Mouse (Mus musculus) heart, embryonic 16.5 days (tissue): ENCODE measurements around the gene Clip4. TPM values are rescaled to one million over a fixed set of nuclear protein-coding genes. Genes with fewer than 3 reads are reported as not detected.

Source experiments
- ATAC-seq: fragments of 200-750 bp; cut with Nextera tagmentation; replicated peaks from 2 replicates; pipeline ENCODE4 v1.8.0; 2017; ENCODE audit warnings: moderate number of reproducible peaks; ENCODE audit not compliant: insufficient read depth, low FRiP score; ENCODE audit errors: extremely low read depth
- H3K27ac ChIP-seq: fragments of 300-500 bp; sonication (generic); 2 replicates; pipeline ENCODE4 v1.5.1; 2014; ENCODE audit warnings: mild to moderate bottlenecking, low read length, control low read depth, moderate library complexity
- H3K27me3 ChIP-seq: fragments of 300-500 bp; sonication (generic); 2 replicates; pipeline ENCODE4 v1.6.1; 2014; ENCODE audit warnings: low read length, mixed read lengths; ENCODE audit not compliant: control insufficient read depth, insufficient read depth
- H3K36me3 ChIP-seq: fragments of 300-500 bp; sonication (generic); 2 replicates; pipeline ENCODE4 v1.6.1; 2014; ENCODE audit not compliant: control insufficient read depth, insufficient read depth
- H3K4me1 ChIP-seq: fragments of 300-500 bp; sonication (generic); 2 replicates; pipeline ENCODE4 v1.6.1; 2014; ENCODE audit warnings: low read length, mixed read lengths; ENCODE audit not compliant: control insufficient read depth, insufficient read depth
- H3K4me2 ChIP-seq: fragments of 300-500 bp; sonication (generic); 2 replicates; pipeline ENCODE4 v1.6.1; 2014; ENCODE audit warnings: low read depth, mild to moderate bottlenecking, control low read depth, low read length
- H3K4me3 ChIP-seq: fragments of 300-500 bp; sonication (generic); 2 replicates; pipeline ENCODE4 v1.5.1; 2014; ENCODE audit warnings: mild to moderate bottlenecking, control low read depth, low read length
- H3K9ac ChIP-seq: fragments of 300-500 bp; sonication (generic); 2 replicates; pipeline ENCODE4 v1.6.1; 2014; ENCODE audit warnings: low read length, control low read depth
- H3K9me3 ChIP-seq: fragments of 300-500 bp; sonication (generic); replicated peaks from 2 replicates; pipeline ENCODE4 v1.6.1; 2016; ENCODE audit warnings: low read length; ENCODE audit not compliant: control insufficient read depth
- WGBS: fragments of 180-500 bp; shearing (Covaris S2); extraction: QIAGEN DNeasy Blood & Tissue Kit; methylation state at CpG from one replicate; pipeline ENCODE4 v1.1.7; 2014; 5-methylcytosine and 5-hydroxymethylcytosine counted together
- polyA plus RNA-seq: library from polyadenylated mRNA; unstranded; fragments of >200 nt; fragmentation: Nextera tagmentation; extraction: Ambion mirVana; gene quantifications from 2 replicates; pipeline ENCODE4 v1.2.1, GENCODE M21; 2015

Clip4 gene
- polyA plus RNA-seq, 1 experiment from 2014 or later: 35.8 TPM

DNA sequence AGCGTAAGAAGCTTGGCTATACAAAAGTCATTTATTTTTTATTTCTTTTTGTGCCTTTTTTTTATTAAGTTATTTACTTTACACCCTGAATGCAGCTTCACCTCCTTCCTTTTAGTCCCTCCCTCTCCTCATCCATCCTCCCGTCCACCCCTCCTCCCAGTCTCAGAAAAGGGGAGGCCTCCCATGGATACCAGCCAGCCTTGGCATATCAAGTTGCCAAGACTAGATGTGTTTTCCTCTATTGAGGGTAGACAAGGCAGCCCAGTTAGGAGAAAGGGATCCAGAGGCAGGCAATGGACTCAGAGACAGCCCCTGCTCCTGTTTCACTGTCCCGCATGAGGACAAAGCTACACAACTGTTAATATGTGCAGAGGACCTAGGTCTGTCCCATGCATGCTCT is 93.9 kb downstream of the Clip4 start:
- peaks cover 3% of the 10 kb centered on the region; the same call in 1 of the 2 replicates for H3K36me3 ChIP-seq
- H3K4me3 ChIP-seq: no peak overlapping the region
- H3K4me1 ChIP-seq: 0 out of 2 replicates have a peak, but pooled peaks cover 3% of the 10 kb centered on the region
- no peaks in the 10 kb centered on the region for H3K9me3 ChIP-seq
- H3K4me2 ChIP-seq: no peak overlapping the region
- no peak overlapping the region for H3K9ac ChIP-seq
- H3K27me3 ChIP-seq: no peaks in the 10 kb centered on the region
- WGBS: 77% methylated on average over 3 of the region's 3 CpGs
- ATAC-seq: no peak
- no peak overlapping the region for H3K27ac ChIP-seq

DNA sequence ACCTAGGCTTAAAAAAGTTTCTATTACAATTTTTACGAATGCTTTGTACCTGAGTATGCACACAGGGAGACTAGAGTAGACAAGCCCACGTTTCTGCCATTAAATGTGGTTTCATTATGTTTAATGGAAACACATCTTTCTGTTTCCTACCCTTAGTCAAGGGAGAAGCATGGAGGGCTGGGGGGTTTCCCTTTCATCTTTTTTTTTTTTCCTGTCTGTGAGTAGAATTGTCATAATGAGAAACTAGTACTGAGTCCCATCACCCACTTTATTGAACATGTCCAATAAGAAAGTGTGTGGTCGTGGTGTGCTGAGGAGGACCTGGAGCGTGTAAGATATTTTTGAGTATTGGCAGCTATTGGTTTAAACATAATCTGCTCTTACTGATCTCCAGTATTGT is 94.6 kb downstream of the Clip4 start:
- Histone ChIP-seq H3K27ac (no peak overlapping the region), H3K9me3 (no peaks in the 10 kb centered on the region), H3K4me2 (no peak overlapping the region), H3K36me3 (peaks cover 3% of the 10 kb centered on the region; the same call in 1 of the 2 replicates), H3K4me3 (no peak overlapping the region), H3K27me3 (no peaks in the 10 kb centered on the region), H3K9ac (no peak overlapping the region), H3K4me1 (0 out of 2 replicates have a peak, but pooled peaks cover 3% of the 10 kb centered on the region)
- ATAC-seq: no peak
- 86% methylated on average over 4 of the region's 4 CpGs for WGBS

DNA sequence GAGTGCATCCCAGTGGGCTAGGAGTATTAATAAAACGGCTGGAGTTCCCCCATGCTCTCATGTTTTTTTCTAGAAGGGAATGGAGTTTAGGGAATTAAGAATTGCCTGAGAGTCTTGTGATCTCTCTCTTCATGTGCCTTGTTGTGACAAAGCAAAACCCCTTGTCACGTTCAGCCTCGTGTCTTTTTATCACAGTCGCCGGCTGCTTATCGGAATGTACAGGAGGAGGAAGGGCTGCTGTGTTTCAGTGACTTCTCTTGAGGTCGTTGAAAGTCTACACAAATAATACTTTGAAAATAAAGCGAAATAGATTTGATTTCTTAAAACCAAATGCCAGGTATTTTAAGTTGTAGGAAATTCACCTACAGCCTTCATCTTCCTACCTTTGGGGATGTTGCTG is 95.8 kb downstream of the Clip4 start:
- Histone ChIP-seq H3K9ac (no peak overlapping the region), H3K4me1 (0 out of 2 replicates have a peak, but pooled peaks cover 3% of the 10 kb centered on the region), H3K36me3 (peaks cover 3% of the 10 kb centered on the region; the same call in 1 of the 2 replicates), H3K27me3 (no peaks in the 10 kb centered on the region; the same call in 1 of the 2 replicates), H3K4me3 (no peak overlapping the region), H3K9me3 (no peaks in the 10 kb centered on the region), H3K4me2 (no peak overlapping the region), H3K27ac (no peak overlapping the region)
- no peak for ATAC-seq
- 31% methylated on average over 8 of the region's 8 CpGs for WGBS

DNA sequence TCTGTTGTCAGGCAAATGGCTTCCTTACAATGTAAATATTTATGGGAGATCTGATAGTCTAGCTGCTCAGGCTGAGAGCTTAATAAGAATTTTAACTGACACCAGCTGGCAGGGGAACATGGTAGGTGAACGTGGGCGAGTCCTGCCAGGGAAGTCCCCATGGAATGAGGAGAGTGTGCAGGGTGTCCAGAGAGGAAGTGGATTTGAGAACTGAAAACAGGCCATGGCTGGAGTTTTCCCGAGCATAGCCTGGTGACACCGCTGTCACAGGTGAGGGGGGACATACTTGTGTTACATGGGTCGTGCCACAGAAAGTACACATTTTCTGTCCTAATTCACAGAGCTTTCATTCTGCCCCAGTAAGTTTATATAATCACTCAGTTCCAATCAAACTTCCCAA is 97.2 kb downstream of the Clip4 start:
- Histone ChIP-seq H3K4me3 (no peak overlapping the region), H3K36me3 (no peaks in the 10 kb centered on the region), H3K4me2 (no peak overlapping the region), H3K9me3 (no peaks in the 10 kb centered on the region), H3K9ac (no peak overlapping the region), H3K27ac (no peak overlapping the region), H3K4me1 (peaks cover 5% of the 10 kb centered on the region; the same call in 1 of the 2 replicates), H3K27me3 (no peaks in the 10 kb centered on the region; the same call in 1 of the 2 replicates)
- no peak for ATAC-seq
- WGBS: 73% methylated on average over 5 of the region's 5 CpGs

DNA sequence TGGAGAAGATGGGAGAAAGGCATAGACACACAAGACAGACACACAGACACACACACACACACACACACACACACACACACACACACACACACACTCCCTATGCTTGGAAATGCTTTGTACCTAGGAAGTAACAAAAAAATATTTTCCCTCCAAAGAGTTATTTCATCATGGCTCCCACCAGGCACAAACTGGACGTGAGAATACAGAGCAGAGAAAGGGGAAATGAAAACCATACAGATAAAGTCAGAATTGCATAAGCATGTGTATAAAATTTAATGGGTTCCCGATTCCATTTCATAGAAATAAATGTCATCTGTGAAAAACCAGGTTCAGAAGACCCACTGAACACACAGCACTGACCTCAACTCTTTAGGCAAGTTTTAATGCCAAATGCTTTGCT is 99.6 kb downstream of the Clip4 start:
- H3K9me3 ChIP-seq: no peaks in the 10 kb centered on the region
- H3K27ac ChIP-seq: no peak overlapping the region
- no peaks in the 10 kb centered on the region for H3K36me3 ChIP-seq
- peaks cover 5% of the 10 kb centered on the region; the same call in 1 of the 2 replicates for H3K4me1 ChIP-seq
- 84% methylated on average over 2 of the region's 2 CpGs for WGBS
- ATAC-seq: no peak
- H3K9ac ChIP-seq: no peak overlapping the region
- no peaks in the 10 kb centered on the region; the same call in 1 of the 2 replicates for H3K27me3 ChIP-seq
- H3K4me3 ChIP-seq: no peak overlapping the region
- no peak overlapping the region for H3K4me2 ChIP-seq

DNA sequence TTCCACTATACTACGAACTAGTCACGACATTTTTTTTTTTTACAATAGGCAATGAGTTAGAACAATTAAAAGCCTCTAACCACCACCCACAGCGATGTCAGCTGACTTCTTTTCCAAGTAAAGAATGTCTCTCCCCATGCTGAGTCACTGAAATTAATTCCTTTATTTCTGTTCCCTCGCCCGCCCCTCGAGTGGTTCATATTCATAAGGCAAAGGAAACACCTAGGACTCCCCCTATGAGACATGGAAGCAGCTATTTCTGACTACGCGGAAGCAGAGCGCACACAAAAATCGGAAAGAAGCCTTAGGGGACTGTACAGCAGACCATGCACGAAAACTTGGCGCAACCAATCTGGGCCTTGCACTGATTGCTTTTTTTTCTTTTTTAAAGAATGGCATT is 100.6 kb downstream of the Clip4 start:
- H3K4me2 ChIP-seq: peak overlapping the region; percentile 95
- WGBS: 87% methylated on average over 12 of the region's 12 CpGs
- H3K9ac ChIP-seq: no peak overlapping the region
- no peaks in the 10 kb centered on the region for H3K36me3 ChIP-seq
- H3K27ac ChIP-seq: no peak overlapping the region
- no peak overlapping the region for H3K4me3 ChIP-seq
- ATAC-seq: no peak
- H3K27me3 ChIP-seq: no peaks in the 10 kb centered on the region; the same call in 1 of the 2 replicates
- H3K9me3 ChIP-seq: no peaks in the 10 kb centered on the region
- peaks cover 5% of the 10 kb centered on the region; the same call in 1 of the 2 replicates for H3K4me1 ChIP-seq

DNA sequence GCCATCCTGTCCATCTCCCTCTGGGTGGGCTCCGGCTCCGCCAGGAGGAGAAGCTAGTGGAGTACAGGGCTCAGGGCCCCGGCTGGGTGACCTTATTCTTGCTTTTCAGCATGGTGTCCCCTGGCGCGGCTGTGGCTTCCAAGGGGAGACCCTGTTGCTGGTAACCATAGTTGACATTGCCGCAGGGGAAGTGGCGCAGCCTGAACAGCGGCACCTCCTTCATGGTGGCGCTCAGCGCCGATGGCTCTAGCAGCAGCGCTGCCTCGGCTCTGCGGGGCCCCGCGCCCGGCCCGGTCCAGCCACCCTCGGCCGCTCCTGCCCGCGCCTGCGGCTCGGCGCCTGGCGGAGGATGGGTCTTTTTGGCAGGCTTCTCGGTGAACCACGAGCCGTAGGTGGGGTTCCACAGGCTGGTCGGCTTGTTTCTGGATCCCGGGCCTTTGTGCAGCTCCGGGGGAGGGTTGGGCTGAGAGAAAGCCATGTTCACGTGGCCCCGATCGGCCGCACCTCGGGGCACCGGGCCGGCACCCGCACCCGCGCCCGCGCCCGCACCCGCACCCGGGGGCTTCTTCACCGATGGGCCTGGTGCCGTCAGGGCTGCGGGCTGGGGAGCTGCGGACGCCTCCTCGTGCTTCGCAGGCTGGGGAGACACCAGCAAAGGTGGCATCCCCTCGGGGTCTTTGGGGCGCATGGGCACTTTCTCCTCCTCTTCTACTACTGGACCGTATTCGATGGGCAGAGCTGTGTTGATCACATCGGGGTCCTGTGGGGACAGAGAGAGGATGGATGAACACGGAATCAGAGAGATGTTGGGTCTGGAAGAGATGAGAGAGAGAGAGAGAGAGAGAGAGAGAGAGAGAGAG is 101.3 kb downstream of the Clip4 start:
- peak; percentile 77 for ATAC-seq
- no peaks in the 10 kb centered on the region; the same call in 1 of the 2 replicates for H3K27me3 ChIP-seq
- H3K4me3 ChIP-seq: peak overlapping the region; percentile 66
- no peaks in the 10 kb centered on the region for H3K9me3 ChIP-seq
- peaks cover 2% of the 10 kb centered on the region; the same call in 1 of the 2 replicates for H3K4me1 ChIP-seq
- no peak overlapping the region for H3K27ac ChIP-seq
- no peaks in the 10 kb centered on the region for H3K36me3 ChIP-seq
- H3K4me2 ChIP-seq: peak overlapping the region; percentile 95
- peak overlapping the region; percentile 85 for H3K9ac ChIP-seq
- 6% methylated on average over 56 of the region's 60 CpGs for WGBS

DNA sequence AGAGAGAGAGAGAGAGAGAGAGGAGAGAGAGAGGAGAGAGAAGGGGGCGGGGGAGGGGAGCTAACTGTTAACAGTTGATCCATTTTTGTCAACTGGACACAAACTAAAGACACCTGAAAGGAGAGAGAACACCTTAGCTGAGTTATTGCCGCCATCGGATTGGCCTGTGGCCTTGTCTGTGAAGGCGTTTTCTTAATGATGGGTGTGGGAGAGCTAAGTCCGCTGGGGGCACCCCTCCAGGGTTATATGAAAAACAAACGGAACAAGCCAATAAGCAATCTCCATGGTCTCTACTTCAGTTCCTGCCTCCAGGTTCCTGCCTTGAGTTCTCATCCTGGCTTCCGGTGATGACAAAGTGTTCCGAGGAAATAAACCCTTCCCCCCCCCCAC is 102.0 kb downstream of the Clip4 start:
- ATAC-seq: no peak
- 85% methylated on average over 8 of the region's 8 CpGs for WGBS
- Histone ChIP-seq H3K4me2 (no peak overlapping the region), H3K9ac (no peak overlapping the region), H3K27me3 (no peaks in the 10 kb centered on the region; the same call in 1 of the 2 replicates), H3K4me1 (peaks cover 2% of the 10 kb centered on the region; the same call in 1 of the 2 replicates), H3K36me3 (no peaks in the 10 kb centered on the region), H3K27ac (no peak overlapping the region), H3K9me3 (no peaks in the 10 kb centered on the region), H3K4me3 (no peak overlapping the region)

DNA sequence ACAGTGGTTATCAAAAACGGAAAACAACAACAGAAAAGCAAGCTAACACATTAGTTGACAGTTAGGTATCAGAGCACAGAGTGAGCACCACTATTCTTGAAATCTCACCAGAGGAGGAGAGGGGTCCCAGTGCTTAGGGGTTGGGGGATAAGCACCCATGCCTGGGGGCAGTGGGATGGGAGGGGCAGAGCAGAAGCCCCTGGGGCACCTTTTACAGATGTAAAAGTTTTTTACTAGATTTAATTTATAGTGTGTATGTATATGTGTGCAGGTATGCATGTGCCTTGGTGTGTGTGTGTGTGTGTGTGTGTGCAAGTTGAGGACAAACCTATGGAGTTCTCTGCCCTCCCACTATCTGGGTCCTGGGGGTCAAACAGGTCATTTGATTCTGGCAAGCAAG is 102.4 kb downstream of the Clip4 start:
- H3K4me2 ChIP-seq: no peak overlapping the region
- peaks cover 2% of the 10 kb centered on the region; the same call in 1 of the 2 replicates for H3K4me1 ChIP-seq
- H3K36me3 ChIP-seq: no peaks in the 10 kb centered on the region
- WGBS: 71% methylated on average over 1 of the region's 1 CpGs
- no peaks in the 10 kb centered on the region; the same call in 1 of the 2 replicates for H3K27me3 ChIP-seq
- ATAC-seq: no peak
- H3K9me3 ChIP-seq: no peaks in the 10 kb centered on the region
- no peak overlapping the region for H3K27ac ChIP-seq
- H3K9ac ChIP-seq: no peak overlapping the region
- H3K4me3 ChIP-seq: no peak overlapping the region
